In genomic region chr10:128965871-128966270, GRCm38 (mm10) we compare ENCODE assay signal across 29 mouse cellular contexts. TPM values are rescaled to one million over a fixed set of nuclear protein-coding genes. Genes with fewer than 3 reads are reported as not detected.
DNase-seq lines count a peak whose midpoint lies in the region; ATAC-seq and TF ChIP-seq lines count a peak whose summit lies in the region.
"Had no signal": no experiment of that assay in that cellular context is flagged by ENCODE, and none has a peak within 500 bp of the region (broad histone marks: within the 10 kb centered on the region; RNA-seq: fewer than 3 reads in every experiment).

No protein-coding gene starts in this region.

- no peaks in the 10 kb centered on the region for H3K27me3 ChIP-seq in lung, embryonic 14.5 days (ENCODE audit: insufficient read depth, low read length)
- H3K27me3 ChIP-seq in MEL (ENCODE audit: control insufficient read depth in 1 of 2, insufficient read depth in 2 of 2, low read length in 2 of 2), result peaks cover 0 to 2% of the 10 kb centered on the region in 2 experiments; a peak in 1 of 4 replicates
- H3K27me3 ChIP-seq in intestine, embryonic 15.5 days (replicated peaks), result no peaks in the 10 kb centered on the region
- no peaks in the 10 kb centered on the region for H3K27me3 ChIP-seq in small intestine, adult 2 months (ENCODE audit: control insufficient read depth, insufficient read depth, low read length)
- H3K27me3 ChIP-seq: embryonic facial prominence, embryonic 12.5 days; forebrain, embryonic 13.5 days; limb, embryonic 13.5 days; midbrain, embryonic 13.5 days; neural tube, embryonic 13.5 days had no signal

- WGBS in lung, embryonic 14.5 days, result 58% methylated on average over 6 of the region's 6 CpGs
- 64% methylated on average over 6 of the region's 6 CpGs for WGBS in lung, adult 2 months
- 53% methylated on average over 6 of the region's 6 CpGs for WGBS in intestine, embryonic 15.5 days
- 69% methylated on average over 6 of the region's 6 CpGs for WGBS in small intestine, adult 2 months

- H3K9me3 ChIP-seq in lung, embryonic 14.5 days (ENCODE audit: low read depth, low read length), result no peaks in the 10 kb centered on the region
- H3K9me3 ChIP-seq in MEL (replicated peaks; ENCODE audit: insufficient read depth, low read length), result no peaks in the 10 kb centered on the region
- H3K9me3 ChIP-seq in intestine, embryonic 15.5 days, result no peaks in the 10 kb centered on the region
- H3K9me3 ChIP-seq: embryonic facial prominence, embryonic 12.5 days; forebrain, embryonic 13.5 days; limb, embryonic 13.5 days; midbrain, embryonic 13.5 days; neural tube, embryonic 13.5 days had no signal

- TF ChIP-seq RAD21 in MEL (IDR thresholded peaks at IDR 0.05; ENCODE audit: low read depth, low read length), result no peak

- no peaks in the 10 kb centered on the region for H3K36me3 ChIP-seq in lung, embryonic 14.5 days (ENCODE audit: insufficient read depth)
- no peaks in the 10 kb centered on the region for H3K36me3 ChIP-seq in MEL (ENCODE audit: control insufficient read depth in 1 of 2, insufficient read depth in 2 of 2, low read length in 2 of 2)
- no peaks in the 10 kb centered on the region for H3K36me3 ChIP-seq in intestine, embryonic 15.5 days
- H3K36me3 ChIP-seq in small intestine, adult 2 months (ENCODE audit: control insufficient read depth, insufficient read depth, low read length), result no peaks in the 10 kb centered on the region
- H3K36me3 ChIP-seq: embryonic facial prominence, embryonic 12.5 days; limb, embryonic 13.5 days; midbrain, embryonic 13.5 days; neural tube, embryonic 13.5 days had no signal

- no peaks in the 10 kb centered on the region for H3K4me1 ChIP-seq in lung, embryonic 14.5 days (ENCODE audit: insufficient read depth)
- peaks cover 3% of the 10 kb centered on the region; the same call in 1 of the 2 replicates for H3K4me1 ChIP-seq in lung, adult 2 months (ENCODE audit: control insufficient read depth, insufficient read depth, low read length)
- no peaks in the 10 kb centered on the region; a peak in 1 of 4 replicates for H3K4me1 ChIP-seq in MEL (ENCODE audit: control insufficient read depth in 1 of 2, insufficient read depth in 2 of 2, low read length in 2 of 2)
- H3K4me1 ChIP-seq in intestine, embryonic 15.5 days (replicated peaks), result peaks cover under 1% of the 10 kb centered on the region; the same call in 1 of the 2 replicates
- peaks cover 16% of the 10 kb centered on the region; the same call in 1 of the 2 replicates for H3K4me1 ChIP-seq in small intestine, adult 2 months (ENCODE audit: control insufficient read depth, insufficient read depth, insufficient read length, low read length)
- H3K4me1 ChIP-seq: embryonic facial prominence, embryonic 12.5 days; forebrain, embryonic 13.5 days; limb, embryonic 13.5 days; midbrain, embryonic 13.5 days; neural tube, embryonic 13.5 days had no signal

- H3K4me2 ChIP-seq in lung, embryonic 14.5 days, result no peak overlapping the region
- H3K4me2 ChIP-seq in intestine, embryonic 15.5 days (replicated peaks), result no peak overlapping the region
- H3K4me2 ChIP-seq: embryonic facial prominence, embryonic 12.5 days; forebrain, embryonic 13.5 days; limb, embryonic 13.5 days; midbrain, embryonic 13.5 days; neural tube, embryonic 13.5 days had no signal

- no peak overlapping the region for H3K4me3 ChIP-seq in lung, embryonic 14.5 days (ENCODE audit: low read depth, low read length)
- H3K4me3 ChIP-seq in lung, adult 2 months (replicated peaks; ENCODE audit: extremely low read depth, low read depth, low read length), result no peak overlapping the region
- H3K4me3 ChIP-seq in MEL (ENCODE audit: control insufficient read depth in 1 of 2, insufficient read depth in 1 of 2, low read depth in 2 of 2, low read length in 2 of 2), result no peak overlapping the region
- no peak overlapping the region for H3K4me3 ChIP-seq in intestine, embryonic 15.5 days (replicated peaks)
- H3K4me3 ChIP-seq in small intestine, adult 2 months (ENCODE audit: low read depth, low read length), result no peak overlapping the region
- H3K4me3 ChIP-seq: embryonic facial prominence, embryonic 12.5 days; erythroblast, embryonic 14.5 days; forebrain, embryonic 13.5 days; heart, adult 2 months; limb, embryonic 13.5 days; midbrain, embryonic 13.5 days; neural tube, embryonic 13.5 days had no signal

- H3K79me2 ChIP-seq in MEL (ENCODE audit: control insufficient read depth, insufficient read depth, low read length, poor library complexity), result no peaks in the 10 kb centered on the region

- no peak for TF ChIP-seq CTCF in lung, embryonic 14.5 days (IDR thresholded peaks at IDR 0.05; ENCODE audit: low read depth)
- no peak for TF ChIP-seq CTCF in lung, adult 2 months (IDR thresholded peaks at IDR 0.05; ENCODE audit: insufficient read depth, low read length)
- TF ChIP-seq CTCF in MEL (IDR thresholded peaks at IDR 0.05 in 2 of 3, conservative IDR thresholded peaks at IDR 0.05 in 1 of 3; ENCODE audit: control insufficient read depth in 1 of 3, insufficient read depth in 1 of 3, low read depth in 2 of 3, low read length in 3 of 3, poor library complexity in 1 of 3, severe bottlenecking in 1 of 3), result no peak
- no peak for TF ChIP-seq CTCF in small intestine, adult 2 months (IDR thresholded peaks at IDR 0.05; ENCODE audit: extremely low read depth, insufficient read length, insufficient replicate concordance, low read depth, low read length)

- no peak for ATAC-seq in lung, embryonic 14.5 days (ENCODE audit: insufficient read depth)
- ATAC-seq in intestine, embryonic 15.5 days, result no peak
- ATAC-seq: activated CD4-positive, CD25-positive, alpha-beta regulatory T cell, adult 4 months; forebrain, embryonic 13.5 days; midbrain, embryonic 13.5 days had no signal

- H3K27ac ChIP-seq in lung, embryonic 14.5 days (ENCODE audit: low read depth), result peak overlapping the region; percentile 33; the same call in 1 of the 2 replicates
- H3K27ac ChIP-seq in MEL (ENCODE audit: control insufficient read depth, low read depth, low read length), result no peak overlapping the region
- H3K27ac ChIP-seq in intestine, embryonic 15.5 days, result peak overlapping the region; percentile 24; the same call in 1 of the 2 replicates
- H3K27ac ChIP-seq in small intestine, adult 2 months (ENCODE audit: insufficient read depth, low read depth, low read length), result peak overlapping the region; percentile 27; the same call in 1 of the 2 replicates
- H3K27ac ChIP-seq: embryonic facial prominence, embryonic 12.5 days; forebrain, embryonic 13.5 days; heart, adult 2 months; limb, embryonic 13.5 days; midbrain, embryonic 13.5 days; neural tube, embryonic 13.5 days had no signal

- H3K9ac ChIP-seq in lung, embryonic 14.5 days, result no peak overlapping the region
- H3K9ac ChIP-seq in MEL (ENCODE audit: control insufficient read depth, low read depth, low read length, poor library complexity, severe bottlenecking), result no peak overlapping the region
- H3K9ac ChIP-seq in intestine, embryonic 15.5 days, result no peak overlapping the region
- H3K9ac ChIP-seq: embryonic facial prominence, embryonic 12.5 days; forebrain, embryonic 13.5 days; limb, embryonic 13.5 days; midbrain, embryonic 13.5 days; neural tube, embryonic 13.5 days had no signal

- no peak for TF ChIP-seq POLR2A in lung, adult 2 months (IDR thresholded peaks at IDR 0.05; ENCODE audit: borderline replicate concordance, extremely low read depth, low read depth, low read length)
- TF ChIP-seq POLR2A in MEL (IDR thresholded peaks at IDR 0.05; ENCODE audit: control insufficient read depth in 1 of 2, insufficient read depth in 1 of 2, low read depth in 1 of 2, low read length in 2 of 2, poor library complexity in 1 of 2), result no peak
- no peak for TF ChIP-seq POLR2A in small intestine, adult 2 months (IDR thresholded peaks at IDR 0.05; ENCODE audit: low read depth, low read length)

- TF ChIP-seq EP300 in MEL (IDR thresholded peaks at IDR 0.05; ENCODE audit: low read depth in 1 of 2, low read length in 2 of 2), result no peak

- DNase-seq in lung, embryonic 14.5 days, result peak; percentile 44
- DNase-seq in lung, adult 2 months, result no peak
- peak; percentile 18 for DNase-seq in MEL (ENCODE audit: low read depth, low spot score)
- no peak for DNase-seq in embryo, embryonic 10 days (ENCODE audit: low spot score)
- DNase-seq in adrenal gland, adult (ENCODE audit: inconsistent age in 2 of 2, low spot score in 1 of 2), result no peak
- DNase-seq in c-Kit-positive CD71-positive TER-119-positive erythroid progenitor cells, embryonic 14.5 days (ENCODE audit: low spot score), result no peak
- DNase-seq: adrenal gland, postnatal 14 days; cerebellum, adult 2 months; cerebellum, postnatal 36 days; gastrocnemius, postnatal 10 days; heart, adult 2 months; kidney, adult 9 months; kidney, postnatal 25 days; layer of hippocampus, adult 9-11 months; spleen, adult 18-20 months had no signal

RNA-seq across cellular contexts. Expression of gene Mettl7b, which starts 5.1 kb away (rescaled TPM):
- polyA plus RNA-seq in lung, embryonic 14.5 days (2014; fragmentation: Nextera tagmentation; extraction: Ambion mirVana), result not detected in 2 replicates
- 0.66 and 0.77 TPM in 2 replicates for polyA plus RNA-seq in lung, adult 2 months (2012; rRNA removed)
- total RNA-seq in MEL (2012; rRNA removed), result not detected in 2 replicates
- polyA plus RNA-seq in MEL (2012; ENCODE audit: insufficient read depth in 1 of 2, insufficient read length in 2 of 2, low read depth in 1 of 2, low replicate concordance in 2 of 2, missing spikeins in 1 of 2), result not detected
- polyA plus RNA-seq in intestine, embryonic 15.5 days (2015; fragmentation: Nextera tagmentation; extraction: Ambion mirVana), result 12.0 and 12.3 TPM in 2 replicates
- 27.6 and 32.2 TPM in 2 replicates for polyA plus RNA-seq in small intestine, adult 2 months (2012; rRNA removed)
- total RNA-seq: heart, adult 2 months; left cerebral cortex, postnatal 10 days had no signal
- polyA plus RNA-seq: activated CD4-positive, CD25-positive, alpha-beta regulatory T cell, adult 4 months; cerebellum, adult 2 months; erythroblast, embryonic 14.5 days; forebrain, embryonic 13.5 days; hindbrain, embryonic 11.5 days; midbrain, embryonic 13.5 days had no signal

RNA-seq across cellular contexts. Expression of gene Olfr9, which starts 23.4 kb away (rescaled TPM):
- not detected in 2 replicates for polyA plus RNA-seq in lung, embryonic 14.5 days (2014; fragmentation: Nextera tagmentation; extraction: Ambion mirVana)
- not detected in 2 replicates for polyA plus RNA-seq in lung, adult 2 months (2012; rRNA removed)
- not detected in 2 replicates for total RNA-seq in MEL (2012; rRNA removed)
- not detected for polyA plus RNA-seq in MEL (2012; ENCODE audit: insufficient read depth in 1 of 2, insufficient read length in 2 of 2, low read depth in 1 of 2, low replicate concordance in 2 of 2, missing spikeins in 1 of 2)
- not detected in 2 replicates for polyA plus RNA-seq in intestine, embryonic 15.5 days (2015; fragmentation: Nextera tagmentation; extraction: Ambion mirVana)
- not detected in 2 replicates for polyA plus RNA-seq in small intestine, adult 2 months (2012; rRNA removed)
- total RNA-seq: adrenal gland, postnatal 14 days; gastrocnemius, postnatal 10 days; heart, adult 2 months; left cerebral cortex, postnatal 10 days had no signal
- polyA plus RNA-seq: activated CD4-positive, CD25-positive, alpha-beta regulatory T cell, adult 4 months; cerebellum, adult 2 months; embryonic facial prominence, embryonic 12.5 days; erythroblast, embryonic 14.5 days; forebrain, embryonic 13.5 days; heart, adult 2 months; heart, embryonic 16.5 days; hindbrain, embryonic 11.5 days; limb, embryonic 13.5 days; liver, embryonic 16.5 days; midbrain, embryonic 13.5 days; neural tube, embryonic 13.5 days; thymus, postnatal 0 days had no signal

RNA-seq across cellular contexts. Expression of gene Itga7, which starts 32.3 kb away (rescaled TPM):
- polyA plus RNA-seq in lung, embryonic 14.5 days (2014; fragmentation: Nextera tagmentation; extraction: Ambion mirVana), result 1.5 and 2.1 TPM in 2 replicates
- 31.5 and 37.6 TPM in 2 replicates for polyA plus RNA-seq in lung, adult 2 months (2012; rRNA removed)
- total RNA-seq in MEL (2012; rRNA removed), result 0.04 and 0.16 TPM in 2 replicates
- under 1 TPM in 1 of 2 experiments, not detected in 1; 0.14 TPM for polyA plus RNA-seq in MEL (2012; ENCODE audit: insufficient read depth in 1 of 2, insufficient read length in 2 of 2, low read depth in 1 of 2, low replicate concordance in 2 of 2, missing spikeins in 1 of 2)
- 2.9 and 3.8 TPM in 2 replicates for polyA plus RNA-seq in intestine, embryonic 15.5 days (2015; fragmentation: Nextera tagmentation; extraction: Ambion mirVana)
- polyA plus RNA-seq in small intestine, adult 2 months (2012; rRNA removed), result 8.4 and 14.6 TPM in 2 replicates
- polyA plus RNA-seq: erythroblast, embryonic 14.5 days had no signal

RNA-seq across cellular contexts. Expression of gene Bloc1s1, which starts 42.0 kb away (rescaled TPM):
- polyA plus RNA-seq in lung, embryonic 14.5 days (2014; fragmentation: Nextera tagmentation; extraction: Ambion mirVana), result 175 and 180 TPM in 2 replicates
- 171 and 192 TPM in 2 replicates for polyA plus RNA-seq in lung, adult 2 months (2012; rRNA removed)
- 57.7 and 70.6 TPM in 2 replicates for total RNA-seq in MEL (2012; rRNA removed)
- 10 to 100 TPM in 1 of 2 experiments, not detected in 1; 45.1 TPM for polyA plus RNA-seq in MEL (2012; ENCODE audit: insufficient read depth in 1 of 2, insufficient read length in 2 of 2, low read depth in 1 of 2, low replicate concordance in 2 of 2, missing spikeins in 1 of 2)
- polyA plus RNA-seq in intestine, embryonic 15.5 days (2015; fragmentation: Nextera tagmentation; extraction: Ambion mirVana), result 194 and 203 TPM in 2 replicates
- polyA plus RNA-seq in small intestine, adult 2 months (2012; rRNA removed), result 88.8 and 147 TPM in 2 replicates

RNA-seq across cellular contexts. Expression of gene Rdh5, which starts 43.2 kb away (rescaled TPM):
- polyA plus RNA-seq in lung, embryonic 14.5 days (2014; fragmentation: Nextera tagmentation; extraction: Ambion mirVana), result 10.5 and 12.5 TPM in 2 replicates
- polyA plus RNA-seq in lung, adult 2 months (2012; rRNA removed), result 20.1 and 20.3 TPM in 2 replicates
- total RNA-seq in MEL (2012; rRNA removed), result 1.2 and 2.9 TPM in 2 replicates
- 1 to 10 TPM in 1 of 2 experiments, not detected in 1; 4.2 TPM for polyA plus RNA-seq in MEL (2012; ENCODE audit: insufficient read depth in 1 of 2, insufficient read length in 2 of 2, low read depth in 1 of 2, low replicate concordance in 2 of 2, missing spikeins in 1 of 2)
- polyA plus RNA-seq in intestine, embryonic 15.5 days (2015; fragmentation: Nextera tagmentation; extraction: Ambion mirVana), result 11.7 and 12.0 TPM in 2 replicates
- 20.2 and 30.3 TPM in 2 replicates for polyA plus RNA-seq in small intestine, adult 2 months (2012; rRNA removed)

Comparison
In these comparisons a context has a peak if more than half of its experiments do, and no peak if none do; other contexts are left out.
1. DNase-seq: peak in lung, embryonic 14.5 days (single experiment) and MEL (single experiment); none in lung, adult 2 months (single experiment), embryo, embryonic 10 days (single experiment), adrenal gland, adult (0 of 2) and c-Kit-positive CD71-positive TER-119-positive erythroid progenitor cells, embryonic 14.5 days (single experiment).